Mouse (Mus musculus): ENCODE results near the gene Pcsk2.
A peak's percentile ranks its signal among the peaks of the same experiment; 100 is the strongest.

Gene Pcsk2

DNA sequence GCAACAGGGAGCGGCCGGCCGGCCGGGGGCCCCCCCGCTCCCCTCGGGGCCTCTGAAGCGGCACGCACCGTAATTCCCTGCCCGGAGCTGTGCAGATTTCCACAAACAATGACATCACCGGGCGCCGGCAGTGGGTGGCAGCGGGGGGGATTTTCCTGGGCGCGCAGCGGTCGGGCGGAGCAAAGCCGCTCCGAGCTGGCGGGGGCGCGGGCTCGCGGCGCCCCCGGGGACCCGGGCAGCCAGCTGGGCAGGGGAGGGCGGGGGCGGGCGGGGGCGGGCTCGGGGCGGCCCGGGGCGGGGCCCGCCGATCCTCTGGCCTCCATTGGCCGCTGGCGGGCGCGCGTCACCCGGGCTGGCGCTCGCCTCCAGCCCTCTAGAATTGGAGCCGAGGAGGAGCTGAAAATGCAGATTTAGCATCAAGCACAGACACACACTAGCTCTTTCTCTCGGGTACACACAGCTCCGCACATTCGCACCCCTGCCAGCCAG lies at the start of gene Pcsk2:
Gene Pcsk2, plus strand, starts transcription at position 399 of the 489 bp plus-strand sequence.
- peak; percentile 35 for DNase-seq (ENCODE audit: extremely low read depth, insufficient read length, low spot score)

DNA sequence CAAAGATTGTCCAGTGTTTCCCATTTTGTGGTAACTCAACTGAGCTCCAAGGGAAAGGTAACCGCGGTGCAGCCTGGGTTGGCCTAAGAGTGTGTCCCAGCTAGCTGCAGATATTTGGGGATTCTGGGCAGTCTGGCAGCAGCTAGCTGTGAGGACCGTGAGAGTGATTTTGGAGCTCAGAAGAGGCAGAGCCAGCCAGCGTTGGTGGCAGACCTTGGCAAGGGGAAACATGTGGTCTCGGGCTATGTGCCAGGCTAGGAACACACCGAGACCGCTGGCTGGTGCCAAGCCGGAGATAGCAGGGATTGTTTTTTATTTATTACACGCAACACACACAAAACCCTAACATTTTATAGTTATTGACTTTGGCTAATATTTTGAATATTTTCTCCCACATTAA lies 45.1 kb upstream of the Pcsk2 start:
- no peak for DNase-seq (ENCODE audit: extremely low read depth, insufficient read length, low spot score)

- no peak for DNase-seq (ENCODE audit: extremely low read depth, insufficient read length, low spot score)
These were observed 44.2 kb upstream of the Pcsk2 start for GRCm38 (mm10) chr2:143501760-143502159.

- no peak for DNase-seq (ENCODE audit: extremely low read depth, insufficient read length, low spot score)
These were observed 43.8 kb upstream of the Pcsk2 start for GRCm38 (mm10) chr2:143502203-143502602.

- no peak for DNase-seq (ENCODE audit: extremely low read depth, insufficient read length, low spot score)
These were observed 9.5 kb upstream of the Pcsk2 start for GRCm38 (mm10) chr2:143536485-143536884.

GRCm38 (mm10) chr2:143545299-143545751 lies 631 bp upstream of the Pcsk2 start:
- DNase-seq (ENCODE audit: extremely low read depth, insufficient read length, low spot score): no peak

GRCm38 (mm10) chr2:143546412-143547211 lies 656 bp downstream of the Pcsk2 start:
- DNase-seq (ENCODE audit: extremely low read depth, insufficient read length, low spot score): no peak

- DNase-seq (ENCODE audit: extremely low read depth, insufficient read length, low spot score): peak; percentile 5
These were observed 1.5 kb downstream of the Pcsk2 start for GRCm38 (mm10) chr2:143547251-143548090.

DNA sequence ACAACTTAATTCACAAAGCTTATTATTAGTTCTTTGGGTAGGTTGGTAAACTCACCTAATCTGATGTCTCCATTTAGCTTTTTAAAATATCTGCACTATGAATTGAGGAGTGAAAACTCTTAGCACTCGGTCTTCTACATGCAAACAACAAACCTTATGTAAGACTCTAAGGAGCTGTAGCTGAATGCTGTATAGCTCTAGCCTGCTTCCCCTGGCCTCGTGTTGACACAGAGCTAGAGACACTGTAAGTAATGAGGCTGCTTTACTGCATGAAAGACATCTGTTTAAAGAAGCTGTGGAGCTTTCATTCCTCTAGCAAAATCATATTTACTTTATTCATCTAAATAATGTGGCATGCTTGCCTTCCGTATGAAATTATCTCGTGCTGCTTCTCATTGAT lies 14.4 kb downstream of the Pcsk2 start:
- DNase-seq (ENCODE audit: extremely low read depth, insufficient read length, low spot score): no peak

GRCm38 (mm10) chr2:143565062-143565461 lies 19.1 kb downstream of the Pcsk2 start:
- no peak for DNase-seq (ENCODE audit: extremely low read depth, insufficient read length, low spot score)

- DNase-seq (ENCODE audit: extremely low read depth, insufficient read length, low spot score): no peak
These were observed 20.0 kb downstream of the Pcsk2 start for GRCm38 (mm10) chr2:143565961-143566360.

DNA sequence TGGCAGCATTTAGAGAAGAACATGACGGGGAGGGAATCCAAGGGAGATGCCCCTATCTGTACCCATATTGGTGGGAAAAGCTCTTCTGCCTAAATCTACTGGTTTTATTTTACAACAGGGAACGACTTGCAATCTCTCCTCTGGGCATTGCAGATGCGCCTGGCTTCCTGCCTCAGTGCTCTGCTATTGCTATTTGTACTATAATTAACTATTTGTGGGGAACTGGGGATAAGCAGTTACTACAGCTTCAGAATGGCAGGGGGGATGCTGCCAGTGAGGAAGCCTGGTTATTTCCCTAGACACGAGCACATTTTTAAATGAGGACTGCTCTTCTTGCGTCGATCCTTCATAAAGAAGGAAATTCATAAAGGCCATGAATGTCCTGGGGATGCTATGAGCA lies 39.4 kb downstream of the Pcsk2 start:
- no peak for DNase-seq (ENCODE audit: extremely low read depth, insufficient read length, low spot score)

GRCm38 (mm10) chr2:143590398-143590797 lies 44.4 kb downstream of the Pcsk2 start:
- DNase-seq (ENCODE audit: extremely low read depth, insufficient read length, low spot score): no peak

DNA sequence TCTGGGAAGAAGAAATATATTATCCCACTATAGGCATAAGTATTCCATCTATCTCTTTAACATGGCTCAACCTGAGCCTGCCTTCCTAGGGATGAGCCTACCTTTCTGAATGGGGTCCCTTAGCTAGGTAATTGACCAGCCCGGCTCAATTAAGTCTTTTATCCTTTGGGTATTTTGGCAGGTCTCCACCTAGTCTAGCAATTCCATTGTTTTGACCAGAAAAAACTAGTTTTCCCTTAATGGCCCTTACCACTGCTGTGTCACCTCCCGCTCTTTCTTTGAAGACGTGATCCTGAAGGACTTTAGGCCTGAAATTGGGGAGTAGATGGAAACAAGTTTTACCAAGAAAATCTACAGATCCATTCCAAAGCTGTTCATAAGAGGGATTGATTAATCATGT lies 57.1 kb downstream of the Pcsk2 start:
- no peak for DNase-seq (ENCODE audit: extremely low read depth, insufficient read length, low spot score)

- DNase-seq (ENCODE audit: extremely low read depth, insufficient read length, low spot score): no peak
These were observed 58.0 kb downstream of the Pcsk2 start for GRCm38 (mm10) chr2:143603871-143604512.

DNA sequence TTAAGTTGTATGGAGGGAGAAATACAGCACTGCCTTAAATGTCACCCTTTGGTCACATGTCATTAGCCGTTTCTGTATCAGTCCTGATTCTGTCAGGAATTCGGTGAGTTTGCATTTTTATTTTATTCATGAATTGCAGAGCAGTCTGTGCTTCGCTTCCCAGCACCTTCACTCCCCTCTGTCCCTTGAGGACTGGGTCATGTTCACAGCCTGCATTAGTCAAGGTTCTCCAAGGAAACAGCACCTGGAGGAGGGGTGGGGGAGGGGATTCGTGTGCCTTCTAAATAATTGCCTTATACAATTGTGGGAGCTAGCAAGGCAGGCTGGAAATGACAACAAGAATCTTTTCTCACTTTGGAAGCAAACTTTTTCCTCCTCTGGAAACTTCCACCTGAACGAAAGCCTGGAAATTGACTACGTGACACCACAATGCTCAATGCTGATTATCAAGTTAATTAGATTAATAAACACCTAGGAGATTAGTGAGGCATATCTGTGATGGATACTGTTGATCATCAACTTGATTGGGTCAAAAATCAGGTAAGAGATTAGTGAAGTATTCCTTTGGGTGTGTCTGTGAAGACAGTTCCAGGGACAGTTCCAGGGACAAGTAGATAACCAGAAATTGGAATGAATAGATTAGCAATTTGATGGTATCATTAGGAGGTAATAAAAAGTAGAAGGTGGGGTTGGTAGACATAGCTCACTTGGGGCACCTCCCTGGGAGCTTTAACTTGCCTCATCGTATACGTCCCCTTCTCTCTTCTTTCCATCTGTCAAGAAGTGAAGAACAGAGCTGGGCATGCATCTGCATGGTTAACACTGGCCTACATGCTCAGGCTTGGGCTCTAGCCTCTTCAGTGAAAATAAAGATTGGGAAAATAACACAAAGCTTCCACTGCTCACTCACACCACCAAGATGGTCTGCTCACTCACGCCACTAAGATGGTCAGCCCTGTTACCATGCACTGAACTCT lies 64.7 kb downstream of the Pcsk2 start:
- no peak for DNase-seq (ENCODE audit: extremely low read depth, insufficient read length, low spot score)

- no peak for DNase-seq (ENCODE audit: extremely low read depth, insufficient read length, low spot score)
These were observed 67.5 kb downstream of the Pcsk2 start for GRCm38 (mm10) chr2:143613466-143613865.

- no peak for DNase-seq (ENCODE audit: extremely low read depth, insufficient read length, low spot score)
These were observed 68.8 kb downstream of the Pcsk2 start for GRCm38 (mm10) chr2:143614775-143615174.

GRCm38 (mm10) chr2:143620916-143621315 lies 75.0 kb downstream of the Pcsk2 start:
- no peak for DNase-seq (ENCODE audit: extremely low read depth, insufficient read length, low spot score)

- no peak for DNase-seq (ENCODE audit: extremely low read depth, insufficient read length, low spot score)
These were observed 78.0 kb downstream of the Pcsk2 start for GRCm38 (mm10) chr2:143623916-143624315.

All from 3134 (cell line).